8 mouse cellular contexts compared by ENCODE assay signal in the genomic region with DNA sequence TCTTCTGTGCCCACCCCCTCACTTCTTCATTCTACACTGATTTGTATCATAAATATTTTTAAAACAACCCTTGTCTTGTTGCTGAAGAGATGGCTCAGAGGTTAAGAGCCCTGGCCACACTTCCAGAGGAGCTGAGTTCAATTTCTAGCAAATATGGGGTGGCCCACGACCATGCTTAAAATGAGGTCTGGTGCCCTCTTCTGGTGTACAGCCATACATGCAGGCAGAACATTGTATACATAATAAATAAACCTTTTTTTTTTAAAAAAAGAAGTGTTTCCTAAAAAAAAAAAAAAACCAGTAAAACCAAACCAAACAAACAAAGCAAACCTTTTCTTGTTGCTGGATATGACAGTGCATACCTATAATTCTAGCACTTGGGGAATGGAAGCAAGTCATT.
DNase-seq lines count a peak whose midpoint lies in the region; TF ChIP-seq lines count a peak whose summit lies in the region.

No protein-coding gene starts in this region.

- H3K27ac ChIP-seq in bone marrow macrophage, adult 2 months (ENCODE audit: insufficient read depth, low read depth, low read length), result no peak overlapping the region

- TF ChIP-seq POLR2A in bone marrow macrophage, adult 2 months (IDR thresholded peaks at IDR 0.05; ENCODE audit: borderline replicate concordance, low read depth, low read length), result no peak

- H3K4me3 ChIP-seq in bone marrow macrophage, adult 2 months (ENCODE audit: insufficient read depth, low read length), result no peak overlapping the region

- DNase-seq in heart, postnatal 10 days, result peak; percentile 13 to 28
- no peak for DNase-seq in heart, adult 9 months (ENCODE audit: low spot score in 2 of 2)
- DNase-seq in CD4-positive helper T cell, adult 2 months (ENCODE audit: low read depth, low spot score), result peak; percentile 13
- DNase-seq in kidney, postnatal 10 days, result peak; percentile 29
- no peak for DNase-seq in urinary bladder, postnatal 4 days (ENCODE audit: low spot score in 2 of 2)
- DNase-seq in natural killer cell, adult 2 months (ENCODE audit: low spot score in 2 of 2), result no peak
- DNase-seq in layer of hippocampus, adult 9-10 months (ENCODE audit: low spot score), result no peak

- TF ChIP-seq CTCF in bone marrow macrophage, adult 2 months (IDR thresholded peaks at IDR 0.05; ENCODE audit: low read depth, low read length), result 0 out of 2 replicates have a peak, but pooled peaks have one; percentile 15

- intact Hi-C loops in heart, postnatal 10 days (cut with DNase I), result loop anchor here (5.0 kb wide), 1 partner anchor 226 kb away; the partner anchor contains the start of gene Fmnl2

- H3K4me1 ChIP-seq in bone marrow macrophage, adult 2 months (ENCODE audit: control insufficient read depth, insufficient read depth, low read length), result no peaks in the 10 kb centered on the region

Comparison
In these comparisons a context has a peak if more than half of its experiments do, and no peak if none do; other contexts are left out.
1. DNase-seq: peak in heart, postnatal 10 days (2 of 2), CD4-positive helper T cell, adult 2 months (single experiment) and kidney, postnatal 10 days (single experiment); none in heart, adult 9 months (0 of 2), urinary bladder, postnatal 4 days (0 of 2), natural killer cell, adult 2 months (0 of 2) and layer of hippocampus, adult 9-10 months (single experiment).